Mouse (Mus musculus) midbrain, embryonic 13.5 days (tissue): ENCODE measurements at regions not wholly inside any gene's neighbourhood (a gene's known extent, or its start where the extent isn't known, plus 50 kb on each side); places are given as distances from the start of the nearest gene placed in this dataset.
"Not testable (repeated sequence)": the region's sequence is repeated elsewhere in the genome, so short reads cannot be mapped to it uniquely, and the experiment has no call there.

Source experiments
- ATAC-seq: fragments of 200-750 bp; cut with Nextera tagmentation; 2 replicates; pipeline ENCODE4 v1.8.0; 2017; ENCODE audit warnings: mild to moderate bottlenecking, moderate TSS enrichment, moderate library complexity
- H3K27ac ChIP-seq: fragments of 300-500 bp; sonication (generic); 2 replicates; pipeline ENCODE4 v1.5.1; 2015; ENCODE audit warnings: inconsistent platforms, mild to moderate bottlenecking, moderate library complexity
- H3K27me3 ChIP-seq: fragments of 300-500 bp; sonication (generic); 2 replicates; pipeline ENCODE4 v1.6.1; 2015; ENCODE audit warnings: mild to moderate bottlenecking, inconsistent platforms
- H3K36me3 ChIP-seq: fragments of 300-500 bp; sonication (generic); 2 replicates; pipeline ENCODE4 v1.6.1; 2015; ENCODE audit warnings: mild to moderate bottlenecking, inconsistent platforms
- H3K4me1 ChIP-seq: fragments of 300-500 bp; sonication (generic); replicated peaks from 2 replicates; pipeline ENCODE4 v1.6.1; 2015; ENCODE audit warnings: inconsistent platforms
- H3K4me2 ChIP-seq: fragments of 300-500 bp; sonication (generic); replicated peaks from 2 replicates; pipeline ENCODE4 v1.6.1; 2015; ENCODE audit warnings: moderate library complexity, mild to moderate bottlenecking, inconsistent platforms
- H3K4me3 ChIP-seq: fragments of 300-500 bp; sonication (generic); replicated peaks from 2 replicates; pipeline ENCODE4 v1.5.1; 2015; ENCODE audit warnings: mild to moderate bottlenecking, inconsistent platforms
- H3K9ac ChIP-seq: fragments of 300-500 bp; sonication (generic); replicated peaks from 2 replicates; pipeline ENCODE4 v1.6.1; 2015; ENCODE audit warnings: mild to moderate bottlenecking, inconsistent platforms
- H3K9me3 ChIP-seq: fragments of 300-500 bp; sonication (generic); 2 replicates; pipeline ENCODE4 v1.6.1; 2016; ENCODE audit warnings: mild to moderate bottlenecking, inconsistent platforms
- WGBS: fragments of 180-500 bp; shearing (Covaris S2); methylation state at CpG from one replicate; pipeline ENCODE4 v1.1.7; 2015; 5-methylcytosine and 5-hydroxymethylcytosine counted together

- 94% methylated on average over 2 of the region's 2 CpGs for WGBS
- H3K4me1 ChIP-seq, result peaks cover 6% of the 10 kb centered on the region
- no peak overlapping the region for H3K9ac ChIP-seq
- H3K27ac ChIP-seq, result no peak overlapping the region
- H3K4me2 ChIP-seq, result no peak overlapping the region
- no peak overlapping the region for H3K4me3 ChIP-seq
- H3K9me3 ChIP-seq, result peaks cover 7% of the 10 kb centered on the region
- no peaks in the 10 kb centered on the region for H3K27me3 ChIP-seq
- no peak for ATAC-seq
- H3K36me3 ChIP-seq, result no peaks in the 10 kb centered on the region
These were observed 168.4 kb downstream of the Ube2e3 start for GRCm38 (mm10) chr2:79036296-79036695.

GRCm38 (mm10) chr2:79038624-79039023 lies 170.7 kb downstream of the Ube2e3 start:
- Histone ChIP-seq H3K27me3 (no peaks in the 10 kb centered on the region), H3K4me3 (no peak overlapping the region), H3K9me3 (no peaks in the 10 kb centered on the region), H3K4me2 (no peak overlapping the region), H3K4me1 (peaks cover 6% of the 10 kb centered on the region), H3K36me3 (no peaks in the 10 kb centered on the region), H3K27ac (no peak overlapping the region), H3K9ac (no peak overlapping the region)
- peak; percentile 60; the same call in 1 of the 2 replicates for ATAC-seq
- 27% methylated on average over 5 of the region's 5 CpGs for whole genome bisulfite sequencing

- 92% methylated on average over 3 of the region's 3 CpGs for WGBS
These were observed 176.9 kb downstream of the Ube2e3 start for GRCm38 (mm10) chr2:79044804-79045203.

GRCm38 (mm10) chr2:79045508-79045907 lies 177.6 kb downstream of the Ube2e3 start:
- no peak overlapping the region for H3K27ac ChIP-seq
- 73% methylated on average over 4 of the region's 4 CpGs for WGBS

More at GRCm38 (mm10) chr2:79044804-79045203, 176.9 kb downstream of the Ube2e3 start:
- not testable (repeated sequence) for H3K9me3 ChIP-seq, ATAC-seq, H3K27ac ChIP-seq, H3K4me3 ChIP-seq, H3K36me3 ChIP-seq, H3K9ac ChIP-seq, H3K27me3 ChIP-seq, H3K4me2 ChIP-seq
- peaks cover 11% of the 10 kb centered on the region for H3K4me1 ChIP-seq

GRCm38 (mm10) chr2:79048020-79048419 lies 180.1 kb downstream of the Ube2e3 start:
- peak; percentile 92 for ATAC-seq
- H3K36me3 ChIP-seq, result no peaks in the 10 kb centered on the region
- H3K9me3 ChIP-seq, result no peaks in the 10 kb centered on the region
- H3K9ac ChIP-seq, result peak overlapping the region; percentile 32; the same call in 1 of the 2 replicates
- H3K27me3 ChIP-seq, result peaks cover 6% of the 10 kb centered on the region; the same call in 1 of the 2 replicates
- peak overlapping the region; percentile 43 for H3K4me2 ChIP-seq
- peak overlapping the region; percentile 25 for H3K4me3 ChIP-seq
- H3K4me1 ChIP-seq, result peaks cover 11% of the 10 kb centered on the region
- H3K27ac ChIP-seq, result peak overlapping the region; percentile 82
- 2% methylated on average over 7 of the region's 7 CpGs for WGBS

More at GRCm38 (mm10) chr2:79045508-79045907, 177.6 kb downstream of the Ube2e3 start:
- H3K4me1 ChIP-seq, result peaks cover 11% of the 10 kb centered on the region
- H3K4me3 ChIP-seq, result no peak overlapping the region
- H3K36me3 ChIP-seq, result no peaks in the 10 kb centered on the region
- H3K4me2 ChIP-seq, result no peak overlapping the region
- H3K27me3 ChIP-seq, result no peaks in the 10 kb centered on the region
- H3K9ac ChIP-seq, result no peak overlapping the region
- no peaks in the 10 kb centered on the region for H3K9me3 ChIP-seq
- ATAC-seq, result no peak

- Histone ChIP-seq H3K9me3 (no peaks in the 10 kb centered on the region), H3K4me2 (no peak overlapping the region), H3K36me3 (no peaks in the 10 kb centered on the region), H3K27ac (peak overlapping the region; percentile 82), H3K27me3 (peaks cover 6% of the 10 kb centered on the region; the same call in 1 of the 2 replicates), H3K4me1 (peaks cover 11% of the 10 kb centered on the region), H3K9ac (no peak overlapping the region), H3K4me3 (no peak overlapping the region)
- no peak for ATAC-seq
- WGBS, result 76% methylated on average over 5 of the region's 5 CpGs
These were observed 181.0 kb downstream of the Ube2e3 start for GRCm38 (mm10) chr2:79048777-79049537.

- H3K4me1 ChIP-seq, result peaks cover 11% of the 10 kb centered on the region
- WGBS, result 85% methylated on average over 1 of the region's 1 CpGs
- peaks cover 6% of the 10 kb centered on the region; the same call in 1 of the 2 replicates for H3K27me3 ChIP-seq
- H3K36me3 ChIP-seq, result no peaks in the 10 kb centered on the region
- H3K27ac ChIP-seq, result no peak overlapping the region
- ATAC-seq, result no peak
- H3K9me3 ChIP-seq, result no peaks in the 10 kb centered on the region
- no peak overlapping the region for H3K4me3 ChIP-seq
- no peak overlapping the region for H3K4me2 ChIP-seq
- no peak overlapping the region for H3K9ac ChIP-seq
These were observed 182.6 kb downstream of the Ube2e3 start for GRCm38 (mm10) chr2:79050495-79051046.

GRCm38 (mm10) chr2:79052226-79052625 lies 184.3 kb downstream of the Ube2e3 start:
- 79% methylated on average over 1 of the region's 1 CpGs for WGBS
- ATAC-seq, result no peak

GRCm38 (mm10) chr2:79056138-79056537 lies 188.2 kb downstream of the Ube2e3 start:
- H3K9me3 ChIP-seq, result no peaks in the 10 kb centered on the region
- no peaks in the 10 kb centered on the region for H3K36me3 ChIP-seq
- H3K4me2 ChIP-seq, result no peak overlapping the region
- ATAC-seq, result no peak
- 89% methylated on average over 2 of the region's 2 CpGs for WGBS
- peaks cover 13% of the 10 kb centered on the region for H3K4me1 ChIP-seq
- H3K4me3 ChIP-seq, result no peak overlapping the region
- H3K27me3 ChIP-seq, result peaks cover 2% of the 10 kb centered on the region; the same call in 1 of the 2 replicates
- H3K27ac ChIP-seq, result no peak overlapping the region
- H3K9ac ChIP-seq, result no peak overlapping the region

More at GRCm38 (mm10) chr2:79052226-79052625, 184.3 kb downstream of the Ube2e3 start:
- Histone ChIP-seq H3K36me3 (no peaks in the 10 kb centered on the region), H3K4me3 (no peak overlapping the region), H3K9ac (no peak overlapping the region), H3K27ac (no peak overlapping the region), H3K4me1 (peaks cover 8% of the 10 kb centered on the region), H3K27me3 (peaks cover 6% of the 10 kb centered on the region; the same call in 1 of the 2 replicates), H3K9me3 (no peaks in the 10 kb centered on the region), H3K4me2 (no peak overlapping the region)

- 49% methylated on average over 7 of the region's 7 CpGs for WGBS
- H3K4me2 ChIP-seq, result no peak overlapping the region
- peak; percentile 69 for ATAC-seq
These were observed 191.4 kb downstream of the Ube2e3 start for GRCm38 (mm10) chr2:79059115-79059943.

GRCm38 (mm10) chr2:79059944-79060238 lies 192.0 kb downstream of the Ube2e3 start:
- Histone ChIP-seq H3K27ac (peak overlapping the region; percentile 58), H3K4me2 (no peak overlapping the region), H3K27me3 (no peaks in the 10 kb centered on the region), H3K9me3 (no peaks in the 10 kb centered on the region), H3K4me1 (peaks cover 13% of the 10 kb centered on the region), H3K4me3 (no peak overlapping the region), H3K36me3 (no peaks in the 10 kb centered on the region), H3K9ac (no peak overlapping the region)
- 70% methylated on average over 4 of the region's 4 CpGs for WGBS
- no peak for ATAC-seq

More at GRCm38 (mm10) chr2:79059115-79059943, 191.4 kb downstream of the Ube2e3 start:
- Histone ChIP-seq H3K36me3 (no peaks in the 10 kb centered on the region), H3K9ac (no peak overlapping the region), H3K9me3 (no peaks in the 10 kb centered on the region), H3K27ac (peak overlapping the region; percentile 58), H3K27me3 (no peaks in the 10 kb centered on the region), H3K4me3 (no peak overlapping the region), H3K4me1 (peaks cover 13% of the 10 kb centered on the region)

GRCm38 (mm10) chr2:79060320-79060719 lies 192.4 kb downstream of the Ube2e3 start:
- Histone ChIP-seq H3K9me3 (no peaks in the 10 kb centered on the region), H3K9ac (no peak overlapping the region), H3K36me3 (no peaks in the 10 kb centered on the region), H3K4me1 (peaks cover 13% of the 10 kb centered on the region), H3K27ac (no peak overlapping the region), H3K4me3 (no peak overlapping the region), H3K4me2 (no peak overlapping the region), H3K27me3 (no peaks in the 10 kb centered on the region)
- no peak for ATAC-seq
- WGBS, result 85% methylated on average over 7 of the region's 7 CpGs
